Mouse (Mus musculus) midbrain, postnatal 0 days (tissue): Measurements from ENCODE around the gene Ctsz. TPM values are rescaled to one million over a fixed set of nuclear protein-coding genes. Genes with fewer than 3 reads are reported as not detected.

Experiments
- ATAC-seq: fragments of 200-750 bp; cut with Nextera tagmentation; 2 replicates; pipeline ENCODE4 v1.8.0; 2017; ENCODE audit warnings: moderate number of reproducible peaks, mild to moderate bottlenecking, moderate TSS enrichment, moderate library complexity; ENCODE audit not compliant: low FRiP score
- DNase-seq: peaks from one replicate; pipeline ENCODE4 v3.0.0-alpha.2; 2015; ENCODE audit warnings: low spot score
- H3K27ac ChIP-seq: fragments of 300-500 bp; sonication (generic); 2 replicates; pipeline ENCODE4 v1.5.1; 2014; ENCODE audit warnings: low read depth, mild to moderate bottlenecking, low read length, mixed read lengths
- H3K27me3 ChIP-seq: fragments of 300-500 bp; sonication (generic); 2 replicates; pipeline ENCODE4 v1.6.1; 2014; ENCODE audit warnings: low read length, control low read depth, mixed read lengths; ENCODE audit not compliant: insufficient read depth
- H3K36me3 ChIP-seq: fragments of 300-500 bp; sonication (generic); 2 replicates; pipeline ENCODE4 v1.6.1; 2014; ENCODE audit warnings: low read length, control low read depth, mixed read lengths; ENCODE audit not compliant: insufficient read depth
- H3K4me1 ChIP-seq: fragments of 300-500 bp; sonication (generic); 2 replicates; pipeline ENCODE4 v1.6.1; 2014; ENCODE audit warnings: mild to moderate bottlenecking, control low read depth, antibody characterized with exemption, low read length, mixed read lengths; ENCODE audit not compliant: insufficient read depth
- H3K4me2 ChIP-seq: fragments of 300-500 bp; sonication (generic); 2 replicates; pipeline ENCODE4 v1.6.1; 2014; ENCODE audit warnings: low read depth, mild to moderate bottlenecking, low read length, mixed read lengths; ENCODE audit not compliant: poor library complexity, severe bottlenecking
- H3K4me3 ChIP-seq: fragments of 300-500 bp; sonication (generic); 2 replicates; pipeline ENCODE4 v1.5.1; 2014; ENCODE audit warnings: low read depth, mild to moderate bottlenecking, low read length, moderate library complexity
- H3K9ac ChIP-seq: fragments of 300-500 bp; sonication (generic); replicated peaks from 2 replicates; pipeline ENCODE4 v1.6.1; 2014; ENCODE audit warnings: mild to moderate bottlenecking, low read length, moderate library complexity, mixed read lengths; ENCODE audit not compliant: poor library complexity, severe bottlenecking
- H3K9me3 ChIP-seq: fragments of 300-500 bp; sonication (generic); 2 replicates; pipeline ENCODE4 v1.6.1; 2016; ENCODE audit warnings: low read length, control low read depth
- CTCF ChIP-seq: IDR thresholded peaks from 2 replicates; pipeline ENCODE4 v1.5.1; 2016; ENCODE audit warnings: antibody characterized with exemption, mild to moderate bottlenecking
- WGBS: fragments of 180-500 bp; shearing (Covaris S2); extraction: QIAGEN DNeasy Blood & Tissue Kit; methylation state at CpG from one replicate; pipeline ENCODE4 v1.1.7; 2014; 5-methylcytosine and 5-hydroxymethylcytosine counted together
- polyA plus RNA-seq: library from polyadenylated mRNA; unstranded; fragments of >200 nt; fragmentation: Nextera tagmentation; extraction: Ambion mirVana; gene quantifications from 2 replicates; pipeline ENCODE4 v1.2.1, GENCODE M21; 2015
- total RNA-seq: library from RNA; depleted of rRNA; stranded (reverse); fragments of >200 nt; gene quantifications from 2 replicates; pipeline ENCODE4 v1.2.3, GENCODE M21; 2014

Gene Ctsz
- total and polyA plus RNA-seq, 2 experiments from 2014 or later: 47.8 to 48.4 TPM

GRCm38 (mm10) chr2:174397881-174398280 lies 41.0 kb downstream of the Ctsz start:
- H3K36me3 ChIP-seq: no peaks in the 10 kb centered on the region
- no peaks in the 10 kb centered on the region for H3K9me3 ChIP-seq
- TF ChIP-seq CTCF: no peak

DNA sequence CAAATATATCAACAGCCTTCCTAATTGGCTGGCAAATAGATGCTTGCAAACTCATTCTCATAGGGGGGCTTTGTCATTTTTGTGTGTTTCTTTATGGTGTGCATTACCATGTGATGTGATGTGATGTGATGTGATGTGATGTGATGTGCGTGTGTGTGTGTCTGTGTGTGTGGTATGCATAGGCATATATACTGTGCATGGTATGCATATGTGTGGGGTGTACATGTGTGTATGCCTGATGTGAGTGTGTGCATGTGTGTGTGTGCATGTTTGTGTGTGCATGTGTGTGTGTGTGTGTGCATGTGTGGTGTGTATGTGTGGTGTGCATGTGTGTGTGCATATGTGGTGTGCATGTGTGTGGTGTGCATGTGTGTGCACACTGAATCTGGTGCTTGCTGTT lies 41.8 kb downstream of the Ctsz start:
- H3K27ac ChIP-seq: no peak overlapping the region
- no peaks in the 10 kb centered on the region for H3K27me3 ChIP-seq
- H3K9me3 ChIP-seq: no peaks in the 10 kb centered on the region; the same call in 1 of the 2 replicates
- DNase-seq (no peak), ATAC-seq (no peak)
- WGBS: 88% methylated on average over 1 of the region's 1 CpGs
- no peak for TF ChIP-seq CTCF
- H3K9ac ChIP-seq: no peak overlapping the region
- H3K4me3 ChIP-seq: no peak overlapping the region
- H3K4me1 ChIP-seq: no peaks in the 10 kb centered on the region
- no peak overlapping the region for H3K4me2 ChIP-seq
- no peaks in the 10 kb centered on the region for H3K36me3 ChIP-seq

More at GRCm38 (mm10) chr2:174397881-174398280, 41.0 kb downstream of the Ctsz start:
- no peak for ATAC-seq
- no peak for DNase-seq
- Histone ChIP-seq H3K27me3 (no peaks in the 10 kb centered on the region), H3K4me3 (no peak overlapping the region), H3K4me1 (no peaks in the 10 kb centered on the region), H3K27ac (no peak overlapping the region), H3K9ac (no peak overlapping the region), H3K4me2 (no peak overlapping the region)
- 92% methylated on average over 6 of the region's 6 CpGs for WGBS

DNA sequence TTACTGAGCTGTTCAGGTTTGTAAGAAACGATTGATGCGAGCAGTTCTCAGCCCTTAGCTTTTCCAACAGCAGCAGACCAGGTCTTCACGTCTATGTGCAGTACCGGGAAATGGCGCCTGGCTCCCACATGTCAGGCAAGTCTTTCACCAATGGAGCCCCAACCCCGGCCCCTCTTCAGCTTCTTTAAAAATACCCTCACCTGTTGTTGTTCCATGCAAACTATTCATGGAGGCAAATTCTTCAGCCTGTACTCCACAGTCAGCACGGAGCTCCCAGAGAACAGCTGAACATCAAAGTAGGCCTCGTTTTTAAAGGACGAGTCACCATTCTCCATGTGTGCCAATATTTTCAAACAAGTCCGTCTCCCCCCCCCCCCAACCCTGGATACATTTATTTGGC lies 42.2 kb downstream of the Ctsz start:
- no peak for TF ChIP-seq CTCF
- H3K27ac ChIP-seq: no peak overlapping the region
- peaks cover 2% of the 10 kb centered on the region; the same call in 1 of the 2 replicates for H3K9me3 ChIP-seq
- H3K4me3 ChIP-seq: no peak overlapping the region
- no peaks in the 10 kb centered on the region for H3K4me1 ChIP-seq
- H3K36me3 ChIP-seq: no peaks in the 10 kb centered on the region
- DNase-seq: no peak
- WGBS: 84% methylated on average over 10 of the region's 10 CpGs
- H3K27me3 ChIP-seq: no peaks in the 10 kb centered on the region
- no peak for ATAC-seq
- no peak overlapping the region for H3K4me2 ChIP-seq
- no peak overlapping the region for H3K9ac ChIP-seq

- no peak overlapping the region for H3K4me3 ChIP-seq
- 85% methylated on average over 5 of the region's 5 CpGs for WGBS
- no peaks in the 10 kb centered on the region for H3K36me3 ChIP-seq
- no peaks in the 10 kb centered on the region for H3K27me3 ChIP-seq
- ATAC-seq (no peak), DNase-seq (no peak)
- no peak overlapping the region for H3K27ac ChIP-seq
- no peaks in the 10 kb centered on the region for H3K4me1 ChIP-seq
- peaks cover 4% of the 10 kb centered on the region; the same call in 1 of the 2 replicates for H3K9me3 ChIP-seq
- no peak overlapping the region for H3K4me2 ChIP-seq
- TF ChIP-seq CTCF: no peak
- no peak overlapping the region for H3K9ac ChIP-seq
Observed at GRCm38 (mm10) chr2:174393383-174393782, 45.5 kb downstream of the Ctsz start.

DNA sequence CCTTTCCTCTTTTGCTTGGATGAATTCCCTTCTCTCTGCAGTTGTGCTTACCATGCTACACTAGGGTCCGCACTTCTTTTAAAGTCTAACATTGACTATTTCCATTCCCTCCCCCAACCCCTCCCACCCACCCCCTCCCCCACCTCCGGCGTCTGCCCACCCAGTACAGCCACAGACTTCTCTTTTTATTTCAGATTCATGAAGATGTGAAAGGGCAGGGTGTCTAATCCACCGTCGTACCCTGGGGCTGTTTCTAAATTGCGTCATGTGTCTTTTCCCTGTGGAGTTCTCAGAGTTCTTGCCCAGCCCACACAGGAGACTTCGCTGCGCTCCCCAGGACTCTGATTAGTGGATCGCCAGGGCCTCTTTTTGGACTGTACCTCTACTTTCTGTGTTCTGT lies 46.3 kb downstream of the Ctsz start:
- no peaks in the 10 kb centered on the region for H3K27me3 ChIP-seq
- no peaks in the 10 kb centered on the region for H3K4me1 ChIP-seq
- 54% methylated on average over 9 of the region's 9 CpGs for WGBS
- H3K9ac ChIP-seq: no peak overlapping the region
- H3K27ac ChIP-seq: no peak overlapping the region
- DNase-seq (no peak), ATAC-seq (no peak)
- H3K9me3 ChIP-seq: peaks cover 4% of the 10 kb centered on the region; the same call in 1 of the 2 replicates
- no peak overlapping the region for H3K4me2 ChIP-seq
- no peaks in the 10 kb centered on the region for H3K36me3 ChIP-seq
- TF ChIP-seq CTCF: no peak
- no peak overlapping the region for H3K4me3 ChIP-seq

DNA sequence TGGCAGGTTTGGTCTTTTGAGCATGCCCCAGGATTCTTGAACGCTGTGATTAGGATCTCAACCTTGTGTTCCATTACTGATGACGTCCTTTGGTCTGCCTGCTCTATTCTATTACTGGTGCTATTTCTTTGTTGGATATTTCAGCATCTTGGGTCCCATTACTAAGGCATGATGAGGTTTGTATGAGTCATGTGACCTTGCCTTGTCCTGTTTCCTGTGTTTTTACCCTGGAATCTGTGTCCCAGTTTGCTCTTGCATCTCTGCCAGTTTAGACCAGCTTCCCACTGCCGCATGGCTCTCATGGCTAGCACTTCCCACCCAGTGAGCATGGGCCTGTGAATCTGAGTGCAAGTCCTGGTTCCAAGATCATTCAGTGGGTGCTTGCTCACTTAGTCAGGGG lies 46.9 kb downstream of the Ctsz start:
- TF ChIP-seq CTCF: no peak
- no peak for DNase-seq
- no peak overlapping the region for H3K4me3 ChIP-seq
- H3K27me3 ChIP-seq: no peaks in the 10 kb centered on the region
- H3K4me1 ChIP-seq: no peaks in the 10 kb centered on the region
- 94% methylated on average over 3 of the region's 3 CpGs for WGBS
- peaks cover 4% of the 10 kb centered on the region; the same call in 1 of the 2 replicates for H3K9me3 ChIP-seq
- no peak overlapping the region for H3K4me2 ChIP-seq
- H3K27ac ChIP-seq: no peak overlapping the region
- no peak for ATAC-seq
- H3K36me3 ChIP-seq: no peaks in the 10 kb centered on the region
- no peak overlapping the region for H3K9ac ChIP-seq
